Mouse (Mus musculus): ENCODE results near the gene Arl4a. TPM values are rescaled to one million over a fixed set of nuclear protein-coding genes. Genes with fewer than 3 reads are reported as not detected.

Gene Arl4a
- 5.5 and 7.6 TPM in 2 replicates for polyA plus RNA-seq (2012; rRNA removed)

DNA sequence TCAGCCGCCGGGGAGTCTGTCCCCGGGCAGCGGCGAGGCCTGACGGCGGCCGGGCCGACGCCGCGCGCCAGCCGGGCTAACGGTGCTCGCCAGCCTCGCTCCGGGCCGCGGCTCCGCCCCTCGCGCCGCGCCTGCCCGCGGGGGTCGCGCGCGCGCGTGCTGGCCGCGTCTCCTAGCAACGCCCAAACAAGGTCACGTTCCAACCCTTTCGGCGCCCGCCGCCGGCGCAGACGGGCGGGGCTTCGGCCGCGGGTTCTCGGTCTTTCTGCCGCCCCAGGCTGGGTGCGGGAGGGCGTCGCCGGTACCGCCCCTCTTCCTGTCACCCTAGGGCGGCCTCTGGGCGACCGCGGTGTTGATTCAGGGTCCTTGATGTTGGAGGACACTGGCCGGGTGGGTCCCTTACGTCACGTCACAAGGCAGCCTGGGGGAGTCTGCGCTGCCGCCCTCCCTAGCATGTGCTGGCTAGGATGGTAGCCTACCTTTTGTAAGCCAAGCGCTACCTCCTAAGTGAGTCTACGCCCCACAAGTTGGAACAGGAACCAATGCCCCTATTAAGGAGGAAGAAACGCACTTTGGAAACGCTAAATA lies at the start of gene Arl4a:
Gene Arl4a, minus strand, starts transcription at position 150 of the 588 bp plus-strand sequence.

Other genes starting within 250 kb of the Arl4a start
- gene Scin, start 96.2 kb upstream of the Arl4a start, polyA plus RNA-seq (2012; rRNA removed) = 1.3 and 1.9 TPM in 2 replicates
- not detected in 2 replicates for gene Lsmem1, start 161.5 kb upstream of the Arl4a start, polyA plus RNA-seq (2012; rRNA removed)
- 33.3 and 36.9 TPM in 2 replicates for gene Ifrd1, start 210.5 kb upstream of the Arl4a start, polyA plus RNA-seq (2012; rRNA removed)